Mouse (Mus musculus) embryonic facial prominence, embryonic 15.5 days (tissue): ENCODE measurements around the gene Dnm1. TPM values are rescaled to one million over a fixed set of nuclear protein-coding genes. Genes with fewer than 3 reads are reported as not detected.

Experiments
- ATAC-seq: fragments of 200-750 bp; cut with Nextera tagmentation; 2 replicates; pipeline ENCODE4 v1.8.0; 2017; ENCODE audit warnings: low read depth, moderate TSS enrichment; ENCODE audit not compliant: insufficient number of reproducible peaks, low FRiP score, low TSS enrichment
- H3K27ac ChIP-seq: fragments of 300-500 bp; sonication (generic); replicated peaks from 2 replicates; pipeline ENCODE4 v1.5.1; 2015; ENCODE audit warnings: mild to moderate bottlenecking, inconsistent platforms
- H3K27me3 ChIP-seq: fragments of 300-500 bp; sonication (generic); 2 replicates; pipeline ENCODE4 v1.6.1; 2015; ENCODE audit warnings: inconsistent platforms
- H3K36me3 ChIP-seq: fragments of 300-500 bp; sonication (generic); 2 replicates; pipeline ENCODE4 v1.6.1; 2015; ENCODE audit warnings: mild to moderate bottlenecking, inconsistent platforms
- H3K4me1 ChIP-seq: fragments of 300-500 bp; sonication (generic); 2 replicates; pipeline ENCODE4 v1.6.1; 2015; ENCODE audit warnings: inconsistent platforms
- H3K4me2 ChIP-seq: fragments of 300-500 bp; sonication (generic); replicated peaks from 2 replicates; pipeline ENCODE4 v1.6.1; 2015; ENCODE audit warnings: mild to moderate bottlenecking, inconsistent platforms
- H3K4me3 ChIP-seq: fragments of 300-500 bp; sonication (generic); replicated peaks from 2 replicates; pipeline ENCODE4 v1.5.1; 2015; ENCODE audit warnings: mild to moderate bottlenecking, inconsistent platforms
- H3K9ac ChIP-seq: fragments of 300-500 bp; sonication (generic); 2 replicates; pipeline ENCODE4 v1.6.1; 2015; ENCODE audit warnings: inconsistent platforms
- H3K9me3 ChIP-seq: fragments of 300-500 bp; sonication (generic); replicated peaks from 2 replicates; pipeline ENCODE4 v1.6.1; 2016; ENCODE audit warnings: inconsistent platforms
- WGBS: fragments of 180-500 bp; shearing (Covaris S2); methylation state at CpG from one replicate; pipeline ENCODE4 v1.1.7; 2015; 5-methylcytosine and 5-hydroxymethylcytosine counted together
- polyA plus RNA-seq: library from polyadenylated mRNA; unstranded; fragments of >200 nt; fragmentation: Nextera tagmentation; extraction: Ambion mirVana; gene quantifications from 2 replicates; pipeline ENCODE4 v1.2.1, GENCODE M21; 2015

Gene Dnm1
- polyA plus RNA-seq, 1 experiment from 2014 or later: 30.7 TPM

GRCm38 (mm10) chr2:32332159-32332558 lies 21.0 kb downstream of the Dnm1 start:
- no peak overlapping the region for H3K27ac ChIP-seq
- H3K9ac ChIP-seq: no peak overlapping the region
- H3K4me3 ChIP-seq: no peak overlapping the region
- peaks cover 37% of the 10 kb centered on the region for H3K36me3 ChIP-seq
- no peaks in the 10 kb centered on the region for H3K9me3 ChIP-seq
- 85% methylated on average over 5 of the region's 5 CpGs for WGBS
- H3K27me3 ChIP-seq: no peaks in the 10 kb centered on the region
- H3K4me2 ChIP-seq: no peak overlapping the region
- ATAC-seq: no peak
- peaks cover 35% of the 10 kb centered on the region for H3K4me1 ChIP-seq

- H3K36me3 ChIP-seq: peaks cover 18% of the 10 kb centered on the region
- no peaks in the 10 kb centered on the region for H3K27me3 ChIP-seq
- H3K9ac ChIP-seq: no peak overlapping the region
- no peaks in the 10 kb centered on the region for H3K9me3 ChIP-seq
- H3K27ac ChIP-seq: peak overlapping the region; percentile 96
- WGBS: 10% methylated on average over 6 of the region's 6 CpGs
- H3K4me1 ChIP-seq: peaks cover 54% of the 10 kb centered on the region
- ATAC-seq: peak; percentile 71
- H3K4me2 ChIP-seq: no peak overlapping the region
- no peak overlapping the region for H3K4me3 ChIP-seq
Observed at GRCm38 (mm10) chr2:32329531-32329930, 23.6 kb downstream of the Dnm1 start.

GRCm38 (mm10) chr2:32328911-32329460 lies 24.2 kb downstream of the Dnm1 start:
- no peak overlapping the region for H3K9ac ChIP-seq
- H3K27me3 ChIP-seq: no peaks in the 10 kb centered on the region
- no peak overlapping the region for H3K4me2 ChIP-seq
- 25% methylated on average over 13 of the region's 13 CpGs for WGBS
- H3K4me1 ChIP-seq: peaks cover 54% of the 10 kb centered on the region
- H3K36me3 ChIP-seq: peaks cover 13% of the 10 kb centered on the region; the same call in 1 of the 2 replicates
- no peaks in the 10 kb centered on the region for H3K9me3 ChIP-seq
- H3K4me3 ChIP-seq: no peak overlapping the region
- no peak for ATAC-seq
- peak overlapping the region; percentile 96 for H3K27ac ChIP-seq

GRCm38 (mm10) chr2:32327200-32327599 lies 25.9 kb downstream of the Dnm1 start:
- peaks cover 60% of the 10 kb centered on the region for H3K4me1 ChIP-seq
- no peak overlapping the region for H3K4me2 ChIP-seq
- 48% methylated on average over 4 of the region's 4 CpGs for WGBS
- no peak overlapping the region for H3K4me3 ChIP-seq
- no peak overlapping the region for H3K9ac ChIP-seq
- H3K27ac ChIP-seq: peak overlapping the region; percentile 44; the same call in 1 of the 2 replicates
- H3K9me3 ChIP-seq: no peaks in the 10 kb centered on the region
- no peak for ATAC-seq
- peaks cover 15% of the 10 kb centered on the region for H3K36me3 ChIP-seq
- H3K27me3 ChIP-seq: no peaks in the 10 kb centered on the region

GRCm38 (mm10) chr2:32325342-32325741 lies 27.8 kb downstream of the Dnm1 start:
- peaks cover 15% of the 10 kb centered on the region for H3K36me3 ChIP-seq
- H3K9ac ChIP-seq: no peak overlapping the region
- H3K4me2 ChIP-seq: no peak overlapping the region
- peak overlapping the region; percentile 35 for H3K27ac ChIP-seq
- WGBS: 50% methylated on average over 7 of the region's 7 CpGs
- no peak for ATAC-seq
- no peaks in the 10 kb centered on the region for H3K27me3 ChIP-seq
- no peaks in the 10 kb centered on the region for H3K9me3 ChIP-seq
- peaks cover 68% of the 10 kb centered on the region for H3K4me1 ChIP-seq
- H3K4me3 ChIP-seq: no peak overlapping the region

- 57% methylated on average over 4 of the region's 4 CpGs for whole genome bisulfite sequencing
- Histone ChIP-seq H3K9ac (no peak overlapping the region), H3K27ac (no peak overlapping the region), H3K27me3 (no peaks in the 10 kb centered on the region), H3K4me1 (peaks cover 69% of the 10 kb centered on the region), H3K4me3 (no peak overlapping the region), H3K36me3 (peaks cover 15% of the 10 kb centered on the region), H3K9me3 (no peaks in the 10 kb centered on the region), H3K4me2 (no peak overlapping the region)
- ATAC-seq: no peak
Observed at GRCm38 (mm10) chr2:32324322-32324721, 28.8 kb downstream of the Dnm1 start.

GRCm38 (mm10) chr2:32322754-32323741 lies 30.1 kb downstream of the Dnm1 start:
- peaks cover 63% of the 10 kb centered on the region for H3K4me1 ChIP-seq

GRCm38 (mm10) chr2:32321591-32322298 lies 31.4 kb downstream of the Dnm1 start:
- no peaks in the 10 kb centered on the region for H3K27me3 ChIP-seq
- no peak overlapping the region for H3K4me2 ChIP-seq
- peaks cover 64% of the 10 kb centered on the region for H3K4me1 ChIP-seq
- WGBS: 58% methylated on average over 9 of the region's 9 CpGs
- no peak overlapping the region for H3K9ac ChIP-seq
- peak overlapping the region; percentile 60; the same call in 1 of the 2 replicates for H3K27ac ChIP-seq
- ATAC-seq: no peak
- H3K9me3 ChIP-seq: no peaks in the 10 kb centered on the region
- no peak overlapping the region for H3K4me3 ChIP-seq
- peaks cover 15% of the 10 kb centered on the region for H3K36me3 ChIP-seq

More at GRCm38 (mm10) chr2:32322754-32323741, 30.1 kb downstream of the Dnm1 start:
- Histone ChIP-seq H3K9ac (no peak overlapping the region), H3K27ac (0 out of 2 replicates have a peak overlapping the region, but pooled peaks have one; percentile 60), H3K36me3 (peaks cover 15% of the 10 kb centered on the region), H3K4me3 (no peak overlapping the region), H3K4me2 (no peak overlapping the region), H3K9me3 (no peaks in the 10 kb centered on the region), H3K27me3 (no peaks in the 10 kb centered on the region)
- 67% methylated on average over 7 of the region's 7 CpGs for WGBS
- no peak for ATAC-seq

- Histone ChIP-seq H3K4me1 (peaks cover 64% of the 10 kb centered on the region), H3K9ac (no peak overlapping the region), H3K9me3 (no peaks in the 10 kb centered on the region), H3K27me3 (no peaks in the 10 kb centered on the region), H3K4me3 (no peak overlapping the region), H3K36me3 (peaks cover 12% of the 10 kb centered on the region), H3K4me2 (no peak overlapping the region), H3K27ac (peak overlapping the region; percentile 99)
- ATAC-seq: no peak
- 51% methylated on average over 11 of the region's 11 CpGs for WGBS
Observed at GRCm38 (mm10) chr2:32320721-32321120, 32.4 kb downstream of the Dnm1 start.

GRCm38 (mm10) chr2:32319586-32320580 lies 33.3 kb downstream of the Dnm1 start:
- peak overlapping the region; percentile 99 for H3K27ac ChIP-seq
- H3K4me3 ChIP-seq: peak overlapping the region; percentile 53; the same call in 1 of the 2 replicates
- peak; percentile 51 for ATAC-seq
- no peaks in the 10 kb centered on the region for H3K9me3 ChIP-seq
- H3K4me1 ChIP-seq: peaks cover 67% of the 10 kb centered on the region
- 17% methylated on average over 9 of the region's 9 CpGs for WGBS
- peaks cover 11% of the 10 kb centered on the region for H3K36me3 ChIP-seq
- peak overlapping the region; percentile 61 for H3K4me2 ChIP-seq
- H3K27me3 ChIP-seq: no peaks in the 10 kb centered on the region
- H3K9ac ChIP-seq: no peak overlapping the region
